Mouse (Mus musculus) ES-Bruce4 (cell line): ENCODE measurements around the gene Mroh2a. TPM values are rescaled to one million over a fixed set of nuclear protein-coding genes. Genes with fewer than 3 reads are reported as not detected.

Experiments used
- H3K27ac ChIP-seq: 2 replicates; pipeline ENCODE4 v1.5.1; 2012; ENCODE audit warnings: low read length, inconsistent platforms; ENCODE audit not compliant: insufficient read depth
- H3K27me3 ChIP-seq: 2 replicates; pipeline ENCODE4 v1.6.1; 2012; ENCODE audit warnings: mild to moderate bottlenecking, low read length, inconsistent platforms; ENCODE audit not compliant: control insufficient read depth, poor library complexity, insufficient read depth, severe bottlenecking
- H3K36me3 ChIP-seq: 2 replicates; pipeline ENCODE4 v1.6.1; 2012; ENCODE audit warnings: inconsistent platforms, mild to moderate bottlenecking, low read length, moderate library complexity; ENCODE audit not compliant: control insufficient read depth, poor library complexity, insufficient read depth, severe bottlenecking
- H3K4me1 ChIP-seq: one replicate; pipeline ENCODE4 v1.8.1; 2011; ENCODE audit warnings: low read length; ENCODE audit not compliant: control insufficient read depth, insufficient read depth
- H3K4me3 ChIP-seq: 2 replicates; pipeline ENCODE4 v1.5.1; 2011; ENCODE audit warnings: low read depth, mild to moderate bottlenecking, low read length
- H3K9ac ChIP-seq: 2 replicates; pipeline ENCODE4 v1.6.1; 2012; ENCODE audit warnings: low read depth, mild to moderate bottlenecking, inconsistent platforms; ENCODE audit not compliant: poor library complexity, severe bottlenecking
- H3K9me3 ChIP-seq: replicated peaks from 2 replicates; pipeline ENCODE4 v1.6.1; 2012; ENCODE audit warnings: mild to moderate bottlenecking, low read length, inconsistent platforms; ENCODE audit not compliant: control insufficient read depth, poor library complexity, insufficient read depth, severe bottlenecking
- CTCF ChIP-seq: IDR thresholded peaks from one replicate; pipeline ENCODE4 v1.8.1; 2011; ENCODE audit warnings: low read depth, low read length
- EP300 ChIP-seq: IDR thresholded peaks from 2 replicates; pipeline ENCODE4 v1.6.1; 2011; ENCODE audit warnings: low read depth, low read length; ENCODE audit not compliant: insufficient read depth
- POLR2A ChIP-seq: IDR thresholded peaks from one replicate; pipeline ENCODE4 v1.8.1; 2011; ENCODE audit warnings: low read length; ENCODE audit not compliant: insufficient read depth
- polyA plus RNA-seq: library from polyadenylated mRNA; stranded (reverse); fragments of >200 nt; gene quantifications from 2 replicates; pipeline ENCODE4 v1.2.4, GENCODE M21; 2011; ENCODE audit warnings: low read depth; ENCODE audit not compliant: missing spikeins, insufficient read depth, insufficient read length

Mroh2a gene
- polyA plus RNA-seq, 1 experiment = not detected

DNA sequence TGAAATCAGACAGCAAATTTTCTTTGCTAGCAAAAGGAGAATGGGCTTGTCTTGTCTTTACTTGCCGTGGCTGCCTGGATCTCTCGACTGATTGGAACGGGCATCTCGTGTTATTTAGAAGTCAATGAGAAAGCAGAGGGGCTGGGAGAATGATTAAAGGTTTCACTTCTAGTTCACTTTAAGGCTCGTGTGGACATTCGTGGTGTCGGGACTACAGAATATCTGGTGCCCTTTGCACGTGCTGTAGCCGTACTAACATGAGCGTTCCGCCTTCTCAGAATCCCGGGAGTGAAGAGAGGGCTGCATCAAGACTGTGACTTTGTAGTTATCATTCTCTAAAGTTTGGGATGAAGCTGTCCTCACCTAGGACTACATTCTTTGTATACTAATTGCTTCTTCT lies 80.4 kb downstream of the Mroh2a start:
- Histone ChIP-seq H3K9ac (no peak overlapping the region), H3K27ac (no peak overlapping the region), H3K4me1 (no peaks in the 10 kb centered on the region), H3K36me3 (no peaks in the 10 kb centered on the region), H3K27me3 (no peaks in the 10 kb centered on the region), H3K4me3 (no peak overlapping the region), H3K9me3 (0 out of 2 replicates have a peak, but pooled peaks cover 4% of the 10 kb centered on the region)
- TF ChIP-seq CTCF = no peak
- TF ChIP-seq POLR2A = no peak
- no peak for TF ChIP-seq EP300

- no peaks in the 10 kb centered on the region for H3K36me3 ChIP-seq
- no peak overlapping the region for H3K4me3 ChIP-seq
- no peak for TF ChIP-seq EP300
- TF ChIP-seq POLR2A = no peak
- no peak for TF ChIP-seq CTCF
- H3K9me3 ChIP-seq = 0 out of 2 replicates have a peak, but pooled peaks cover 4% of the 10 kb centered on the region
- H3K9ac ChIP-seq = no peak overlapping the region
- no peaks in the 10 kb centered on the region for H3K4me1 ChIP-seq
- no peak overlapping the region for H3K27ac ChIP-seq
- H3K27me3 ChIP-seq = no peaks in the 10 kb centered on the region
Observed at GRCm38 (mm10) chr1:88309020-88309419, 82.2 kb downstream of the Mroh2a start.

GRCm38 (mm10) chr1:88309905-88310304 lies 83.1 kb downstream of the Mroh2a start:
- Histone ChIP-seq H3K36me3 (no peaks in the 10 kb centered on the region), H3K4me3 (no peak overlapping the region), H3K4me1 (no peaks in the 10 kb centered on the region), H3K27ac (no peak overlapping the region), H3K9me3 (0 out of 2 replicates have a peak, but pooled peaks cover 4% of the 10 kb centered on the region), H3K9ac (no peak overlapping the region), H3K27me3 (no peaks in the 10 kb centered on the region)
- TF ChIP-seq POLR2A (no peak), EP300 (no peak), CTCF (no peak)

- no peak for TF ChIP-seq EP300
- no peak for TF ChIP-seq CTCF
- TF ChIP-seq POLR2A = no peak
- Histone ChIP-seq H3K4me1 (no peaks in the 10 kb centered on the region), H3K9ac (no peak overlapping the region), H3K27me3 (no peaks in the 10 kb centered on the region), H3K9me3 (0 out of 2 replicates have a peak, but pooled peaks cover 4% of the 10 kb centered on the region), H3K4me3 (no peak overlapping the region), H3K36me3 (no peaks in the 10 kb centered on the region), H3K27ac (no peak overlapping the region)
Observed at GRCm38 (mm10) chr1:88310349-88310748, 83.6 kb downstream of the Mroh2a start.

Other genes starting within 250 kb of the Mroh2a start
- gene Usp40, start 218.4 kb upstream of the Mroh2a start, polyA plus RNA-seq = 18.2 and 19.6 TPM in 2 replicates
- not detected in 2 replicates for gene Ugt1a10, start 171.6 kb upstream of the Mroh2a start, polyA plus RNA-seq
- not detected in 2 replicates for gene Ugt1a9, start 156.2 kb upstream of the Mroh2a start, polyA plus RNA-seq
- not detected in 2 replicates for gene Ugt1a8, start 139.2 kb upstream of the Mroh2a start, polyA plus RNA-seq
- gene Ugt1a7c, start 131.9 kb upstream of the Mroh2a start, polyA plus RNA-seq = 0.41 TPM in 1 of 2 replicates, not detected in the other
- not detected in 2 replicates for gene Ugt1a6b, start 123.7 kb upstream of the Mroh2a start, polyA plus RNA-seq
- not detected in 2 replicates for gene Ugt1a6a, start 92.2 kb upstream of the Mroh2a start, polyA plus RNA-seq
- not detected in 2 replicates for gene Ugt1a5, start 61.0 kb upstream of the Mroh2a start, polyA plus RNA-seq
- not detected in 2 replicates for gene Ugt1a2, start 26.4 kb upstream of the Mroh2a start, polyA plus RNA-seq
- gene Dnajb3, start 21.2 kb upstream of the Mroh2a start, polyA plus RNA-seq = 0.85 and 1.2 TPM in 2 replicates
- gene Ugt1a1, start 15.0 kb upstream of the Mroh2a start, polyA plus RNA-seq = not detected in 2 replicates
- 217 and 219 TPM in 2 replicates for gene Hjurp, start 50.6 kb downstream of the Mroh2a start, polyA plus RNA-seq
- not detected in 2 replicates for gene Trpm8, start 50.7 kb downstream of the Mroh2a start, polyA plus RNA-seq
- gene Spp2, start 180.0 kb downstream of the Mroh2a start, polyA plus RNA-seq = not detected in 2 replicates